Mouse (Mus musculus) gastrocnemius, postnatal 25 days (tissue): ENCODE measurements at regions not wholly inside any gene's neighbourhood (a gene's known extent, or its start where the extent isn't known, plus 50 kb on each side); places are given as distances from the start of the nearest gene placed in this dataset.

Source experiments
- DNase-seq: peaks from one replicate; pipeline ENCODE4 v3.0.0; 2022

GRCm38 (mm10) chr11:63290618-63291017, 161.8 kb downstream of the Pmp22 start:
- no peak for DNase-seq

DNA sequence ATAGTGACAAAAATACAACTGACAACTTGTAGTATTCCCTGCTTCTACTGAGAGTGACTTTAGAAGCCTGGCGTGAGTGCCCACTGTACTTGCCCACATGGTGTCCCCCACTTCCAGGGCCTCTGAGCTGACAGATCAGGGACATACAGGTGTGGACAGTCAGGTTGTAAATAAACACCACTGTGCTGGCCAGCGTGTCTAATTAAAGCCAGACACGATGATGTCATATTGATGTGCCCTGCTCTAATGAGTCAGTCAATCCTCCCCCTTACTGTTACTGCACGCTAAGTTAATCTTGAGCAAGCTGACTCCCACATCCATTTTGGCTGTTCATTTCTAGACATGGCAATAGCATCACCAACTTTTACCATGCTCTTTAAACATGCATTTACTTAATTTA, 164.7 kb downstream of the Pmp22 start:
- no peak for DNase-seq

DNA sequence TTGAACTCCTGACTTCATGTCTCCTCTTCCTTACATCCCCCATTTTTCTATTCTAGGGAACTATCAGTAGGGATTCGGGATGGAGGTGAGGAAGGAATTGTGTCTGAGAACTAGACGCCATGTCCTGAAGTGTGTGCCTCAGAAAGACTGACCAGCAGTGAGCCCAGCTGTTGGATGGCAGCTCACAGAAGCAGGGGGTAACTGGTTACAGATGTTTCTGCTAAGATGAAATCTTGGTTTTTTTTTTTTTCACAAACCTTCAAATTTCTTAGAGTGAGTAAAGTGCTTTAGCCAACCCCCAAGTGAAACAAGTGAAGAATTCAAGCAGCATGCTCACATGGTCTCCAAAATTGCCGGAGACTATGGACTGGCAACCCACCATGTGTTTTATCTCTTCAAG, 165.7 kb downstream of the Pmp22 start:
- no peak for DNase-seq

GRCm38 (mm10) chr11:63296476-63296875, 167.7 kb downstream of the Pmp22 start:
- no peak for DNase-seq

GRCm38 (mm10) chr11:63299712-63300581, 171.2 kb downstream of the Pmp22 start:
- no peak for DNase-seq

DNA sequence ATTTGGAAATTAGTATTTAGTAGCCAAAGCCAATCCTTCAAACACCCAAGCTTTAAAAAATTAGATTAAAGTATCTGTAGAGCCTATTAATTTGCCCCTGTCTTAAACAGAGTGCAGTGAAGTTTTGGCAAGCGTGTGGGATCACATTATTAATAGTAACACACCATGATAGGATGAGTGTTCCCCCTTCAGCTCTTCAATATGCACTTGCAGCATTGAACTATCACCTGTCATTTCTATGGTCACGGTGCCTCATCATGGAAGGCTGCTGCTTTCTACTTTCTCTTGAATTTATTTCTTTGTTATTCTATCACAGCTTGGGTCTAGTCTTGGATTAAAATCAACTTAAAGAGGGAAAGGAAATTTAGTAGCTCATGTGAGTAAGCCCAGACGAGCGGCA, 196.4 kb downstream of the Pmp22 start:
- DNase-seq, result no peak

- no peak for DNase-seq
These were observed 198.1 kb downstream of the Pmp22 start for GRCm38 (mm10) chr11:63326864-63327263.

GRCm38 (mm10) chr11:63337503-63337902, 208.7 kb downstream of the Pmp22 start:
- no peak for DNase-seq

- no peak for DNase-seq
These were observed 209.5 kb downstream of the Pmp22 start for GRCm38 (mm10) chr11:63338277-63338676.

- DNase-seq, result no peak
These were observed 216.9 kb downstream of the Pmp22 start for GRCm38 (mm10) chr11:63345653-63346052.

DNA sequence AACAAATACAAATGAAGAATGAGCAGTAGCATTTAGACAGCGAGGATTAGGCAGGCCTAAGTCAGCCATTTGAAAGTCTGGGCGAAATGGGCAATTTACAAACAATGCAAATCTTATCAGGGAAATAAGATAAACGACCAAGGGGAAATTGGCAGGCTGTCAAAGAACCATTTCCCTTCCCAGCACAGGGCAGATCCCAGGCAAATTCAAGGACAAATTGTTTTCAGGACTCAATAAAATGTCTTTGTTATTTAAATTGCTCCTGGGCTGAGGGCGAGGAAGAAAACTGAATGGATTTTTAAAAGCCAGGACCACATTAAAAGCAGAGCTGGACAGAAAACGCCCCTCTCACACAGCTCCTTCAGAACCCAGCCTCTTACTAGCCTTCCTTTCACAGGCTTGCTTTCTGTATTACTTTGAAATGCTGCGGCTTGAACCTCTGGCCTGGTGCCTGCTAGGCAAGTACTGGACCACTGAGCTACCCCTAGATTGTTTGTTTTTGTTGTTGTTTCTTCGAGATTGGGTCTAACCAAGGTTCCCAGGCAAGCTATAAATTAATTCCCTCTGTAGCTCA, 221.4 kb downstream of the Pmp22 start:
- DNase-seq, result no peak

GRCm38 (mm10) chr11:63351999-63352398, 223.2 kb downstream of the Pmp22 start:
- DNase-seq, result no peak

- no peak for DNase-seq
These were observed 224.2 kb downstream of the Pmp22 start for GRCm38 (mm10) chr11:63352990-63353389.

- no peak for DNase-seq
These were observed 224.9 kb downstream of the Pmp22 start for GRCm38 (mm10) chr11:63353671-63354070.

DNA sequence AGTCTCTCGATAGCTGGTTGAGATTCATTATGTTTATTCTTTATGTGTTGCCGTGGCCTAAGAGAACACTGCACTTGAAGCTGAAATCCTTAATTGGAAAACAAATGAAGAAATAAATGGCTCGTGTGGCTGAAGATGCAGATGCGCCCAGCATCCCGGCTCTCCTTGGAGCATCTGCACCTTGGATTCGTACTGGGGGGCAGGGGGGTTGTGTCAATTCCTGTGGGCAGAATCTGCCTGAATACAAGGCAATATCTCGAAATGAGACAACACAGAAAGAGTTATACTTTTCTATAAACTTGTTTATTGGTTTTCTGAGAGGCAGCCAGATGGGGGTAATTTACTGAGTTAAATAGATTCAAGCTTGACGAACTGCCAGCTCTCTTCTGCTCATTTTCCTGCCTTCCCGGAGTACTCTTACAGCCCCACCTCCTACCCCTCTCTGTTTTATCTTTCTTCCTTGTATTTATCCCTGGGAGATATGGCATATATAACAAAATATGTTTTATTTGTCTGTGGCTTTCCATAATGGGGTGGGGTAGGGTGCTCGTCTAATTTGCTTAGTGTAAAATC, 229.1 kb downstream of the Pmp22 start:
- DNase-seq, result no peak

DNA sequence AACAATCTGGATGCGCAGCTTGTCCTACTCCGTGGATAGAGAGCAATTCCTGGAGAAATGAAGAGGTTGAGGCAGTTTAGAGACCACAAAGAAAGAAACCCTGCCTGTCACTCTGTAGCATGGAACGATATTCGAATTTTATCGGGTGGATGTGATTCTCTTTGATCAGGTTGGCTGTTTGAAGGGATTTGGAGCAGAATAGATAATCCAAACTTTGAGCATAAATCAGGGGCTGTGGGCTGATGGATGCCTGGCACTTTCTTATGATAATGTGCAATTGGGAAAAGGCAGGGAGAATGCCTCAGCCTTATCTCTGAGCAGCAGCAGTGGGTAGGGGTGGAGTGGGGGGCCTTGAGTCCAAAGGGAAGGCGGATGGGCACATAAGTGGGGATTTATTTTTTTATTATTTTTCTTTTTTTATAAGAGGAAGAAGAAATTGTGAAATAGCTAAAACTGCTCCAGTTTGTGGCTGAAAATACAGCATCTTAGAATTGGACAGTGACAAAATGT, 239.0 kb downstream of the Pmp22 start:
- DNase-seq, result no peak

DNA sequence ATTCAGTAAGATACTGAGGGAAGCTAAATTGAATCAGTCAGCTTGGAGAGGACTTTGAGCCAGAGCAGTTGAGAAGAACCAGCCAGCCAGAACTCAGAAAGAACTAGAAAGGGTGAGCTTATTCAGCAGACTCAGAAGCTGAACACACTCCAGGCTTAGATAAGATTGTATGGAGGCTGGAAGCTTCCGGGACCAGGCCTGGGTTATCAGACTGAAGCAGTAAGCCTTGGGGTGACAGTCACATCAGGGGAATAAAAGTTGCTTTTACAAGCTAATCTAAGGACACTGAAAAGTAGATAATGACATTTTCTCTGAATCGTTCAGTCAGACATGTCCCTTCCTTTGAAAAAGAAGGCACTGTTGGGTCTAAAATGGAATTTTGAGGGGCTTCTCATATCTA, 240.7 kb downstream of the Pmp22 start:
- no peak for DNase-seq

DNA sequence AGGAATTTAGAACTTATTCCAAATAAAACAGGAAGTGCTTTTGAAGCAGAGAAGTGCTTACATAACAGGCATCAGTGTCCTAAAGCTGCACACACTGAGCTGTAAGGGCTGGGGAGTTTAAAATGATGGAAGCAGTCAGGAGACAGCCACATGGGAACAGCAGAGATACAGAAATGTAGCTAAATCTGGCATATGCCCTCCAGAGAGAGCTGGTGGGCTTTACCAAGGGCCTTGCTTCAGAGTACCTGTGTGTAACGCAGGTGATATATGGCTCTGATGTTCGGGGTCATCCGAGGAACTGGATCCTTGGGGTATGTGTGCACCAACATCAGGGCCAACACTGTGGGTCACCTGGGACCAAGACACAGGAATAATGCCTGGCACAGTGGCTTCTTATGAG, 247.5 kb downstream of the Pmp22 start:
- no peak for DNase-seq

- no peak for DNase-seq
These were observed 248.2 kb downstream of the Pmp22 start for GRCm38 (mm10) chr11:63376991-63377390.

- no peak for DNase-seq
These were observed 259.5 kb downstream of the Pmp22 start for GRCm38 (mm10) chr11:63388247-63388646.

- DNase-seq, result no peak
These were observed 262.7 kb downstream of the Pmp22 start for GRCm38 (mm10) chr11:63391478-63391877.

DNA sequence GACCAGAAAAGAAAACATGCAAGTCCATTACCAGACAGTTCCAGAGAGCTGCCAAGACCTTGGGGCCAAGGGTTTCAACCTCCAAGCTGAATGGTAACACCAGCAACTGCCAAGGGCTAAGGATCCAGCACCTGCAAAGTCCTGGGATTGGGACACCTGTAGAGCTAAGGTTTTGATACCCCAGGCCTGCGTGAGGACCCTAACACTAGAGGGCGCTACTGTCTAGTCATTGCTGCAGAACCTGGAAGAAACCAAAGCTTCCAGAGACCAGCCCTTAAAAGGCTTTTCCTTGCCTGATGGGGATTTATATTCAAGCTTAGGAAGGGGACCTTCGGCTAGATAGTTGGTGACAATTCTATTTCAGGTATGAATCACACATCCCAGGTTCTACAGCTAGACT, 263.6 kb downstream of the Pmp22 start:
- DNase-seq, result no peak

DNA sequence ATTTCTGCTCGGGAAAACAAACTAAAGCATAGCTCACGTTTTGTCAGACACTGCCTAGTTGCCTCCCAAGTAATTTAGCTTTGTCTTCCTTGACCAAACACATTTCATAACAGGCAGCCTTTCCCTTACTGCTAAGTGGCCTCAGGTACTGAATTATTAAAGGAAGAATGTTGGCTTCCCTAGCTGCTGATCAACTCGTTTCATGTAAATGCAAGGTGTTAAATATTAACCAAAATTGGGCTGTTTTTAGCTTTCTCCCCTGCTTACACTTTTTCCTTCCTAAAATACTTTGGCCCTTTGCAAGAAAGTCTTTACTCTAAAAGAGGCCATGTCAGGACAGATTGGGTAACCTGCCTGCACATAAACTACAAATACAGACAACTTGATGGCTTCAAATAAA, 265.4 kb downstream of the Pmp22 start:
- no peak for DNase-seq
